Mouse (Mus musculus) ES-E14 (cell line): ENCODE results near the gene Opn5.

Experiments used
- CHD2 ChIP-seq: IDR thresholded peaks from 2 replicates; pipeline ENCODE4 v1.6.1; 2014; ENCODE audit warnings: mild to moderate bottlenecking, low read depth, low read length, inconsistent platforms
- HCFC1 ChIP-seq: IDR thresholded peaks from 2 replicates; pipeline ENCODE4 v1.6.1; 2012; ENCODE audit warnings: low read length, inconsistent platforms, borderline replicate concordance; ENCODE audit not compliant: insufficient read depth
- MAFK ChIP-seq: IDR thresholded peaks from 2 replicates; pipeline ENCODE4 v1.6.1; 2014; ENCODE audit warnings: mild to moderate bottlenecking, low read depth, low read length, inconsistent platforms; ENCODE audit not compliant: insufficient read depth
- ZNF384 ChIP-seq: IDR thresholded peaks from 2 replicates; pipeline ENCODE4 v1.6.1; 2012; ENCODE audit warnings: low read depth, low read length, inconsistent platforms

- TF ChIP-seq HCFC1 (no peak), CHD2 (no peak), ZNF384 (no peak), MAFK (no peak)
Measured at GRCm38 (mm10) chr17:42583029-42583331, 28.2 kb downstream of the Opn5 start.
